Mouse (Mus musculus): ENCODE results near the gene Egln2. TPM values are rescaled to one million over a fixed set of nuclear protein-coding genes. Genes with fewer than 3 reads are reported as not detected.

The Egln2 gene
- polyA plus RNA-seq, 1 experiment: 120 TPM

DNA sequence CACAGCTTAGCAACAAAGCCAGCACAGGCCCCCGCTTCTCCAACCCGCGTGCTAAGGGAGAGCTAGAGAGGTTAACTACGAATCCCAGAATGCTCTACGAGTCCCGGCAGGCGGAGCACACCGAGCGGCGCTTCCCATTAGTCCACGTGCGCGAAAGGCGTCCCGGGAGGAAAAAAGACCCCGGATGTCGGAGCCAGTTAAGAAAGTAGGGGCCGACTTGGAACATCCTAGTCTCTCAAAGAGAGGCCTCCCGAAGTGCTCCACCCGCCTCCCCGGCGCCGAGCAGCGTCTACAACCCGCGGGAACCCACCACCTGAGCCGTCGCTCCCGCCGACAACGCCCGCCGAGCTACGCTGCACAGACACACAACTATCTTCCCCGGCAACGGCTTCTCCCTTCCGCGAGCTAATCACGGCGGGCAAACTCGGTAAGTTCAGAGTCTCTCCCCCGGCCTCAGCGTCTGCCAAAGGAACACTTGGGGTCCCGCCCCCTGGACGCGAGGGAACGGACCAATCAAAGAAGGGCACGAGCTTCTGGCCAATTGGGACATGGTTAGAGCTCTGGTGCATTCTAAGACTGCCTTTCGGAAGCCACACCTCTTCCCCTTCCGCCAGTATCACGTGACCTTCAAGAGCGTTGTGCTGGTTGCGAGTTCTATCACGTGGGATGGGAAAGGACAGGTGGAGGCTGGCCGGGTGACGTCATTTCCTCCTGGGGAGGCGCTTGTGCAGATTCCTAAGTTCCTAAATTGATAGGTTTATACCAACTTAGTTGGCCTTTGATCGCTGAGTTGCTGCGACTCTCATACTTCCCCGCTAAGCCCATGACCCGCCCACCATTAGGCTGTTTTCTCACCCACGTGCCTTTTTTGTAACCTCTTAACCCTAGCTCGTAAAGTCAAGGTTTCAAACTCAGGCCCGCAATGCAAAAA lies 29.3 kb upstream of the Egln2 start, which contains the start of the genes BC024978 and Snrpa:
Gene BC024978, plus strand, starts transcription at position 101 of the 931 bp plus-strand sequence.
Gene Snrpa, minus strand, starts transcription at position 591 of the 931 bp plus-strand sequence.
- peak; percentile 45; the same call in 1 of the 2 replicates for TF ChIP-seq POLR2A (IDR thresholded peaks at IDR 0.05; ENCODE audit: borderline replicate concordance, insufficient read depth, low read length)
- TF ChIP-seq CTCF (IDR thresholded peaks at IDR 0.05; ENCODE audit: borderline replicate concordance, insufficient read depth, low read depth, low read length): no peak
- no peaks in the 10 kb centered on the region for H3K27me3 ChIP-seq (ENCODE audit: control insufficient read depth, insufficient read depth, low read length)
- no peaks in the 10 kb centered on the region; the same call in 1 of the 2 replicates for H3K4me1 ChIP-seq (ENCODE audit: control insufficient read depth, insufficient read depth, low read length)
- peak; percentile 94 to 100 for DNase-seq
- peak within 1 kb of the TSS; percentile 85 for H3K27ac ChIP-seq (ENCODE audit: insufficient read depth, low read length)
- WGBS: 1% methylated on average over 64 of the region's 64 CpGs
- peak within 1 kb of the TSS; percentile 86 for H3K4me3 ChIP-seq (replicated peaks; ENCODE audit: insufficient read depth, low read depth, low read length)

DNA sequence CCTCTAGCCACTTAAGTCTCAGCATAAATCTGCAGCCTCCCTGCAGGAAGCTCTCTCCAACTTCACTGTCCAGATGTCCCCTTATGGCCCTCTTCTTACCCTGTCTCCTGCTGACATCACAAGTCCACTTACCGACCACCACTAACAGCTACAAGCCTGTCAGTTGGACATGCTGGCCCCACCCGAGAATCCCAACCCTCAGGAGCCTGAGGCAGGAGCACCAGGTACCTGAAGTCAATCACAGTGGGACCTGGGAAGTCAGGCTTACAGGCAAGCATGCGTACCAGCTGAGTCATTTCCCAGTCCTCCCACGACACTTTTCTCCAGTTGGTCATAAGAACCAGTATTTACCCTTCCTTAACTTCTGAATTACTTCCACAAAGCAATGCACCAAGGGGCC lies 27.1 kb upstream of the Egln2 start:
- no peak for TF ChIP-seq POLR2A (IDR thresholded peaks at IDR 0.05; ENCODE audit: borderline replicate concordance, insufficient read depth, low read length)
- TF ChIP-seq CTCF (IDR thresholded peaks at IDR 0.05; ENCODE audit: borderline replicate concordance, insufficient read depth, low read depth, low read length): no peak
- no peak for DNase-seq
- WGBS: 69% methylated on average over 4 of the region's 4 CpGs
- Histone ChIP-seq H3K4me1 (ENCODE audit: control insufficient read depth, insufficient read depth, low read length) (no peaks in the 10 kb centered on the region; the same call in 1 of the 2 replicates), H3K27me3 (ENCODE audit: control insufficient read depth, insufficient read depth, low read length) (no peaks in the 10 kb centered on the region), H3K27ac (ENCODE audit: insufficient read depth, low read length) (no peak overlapping the region), H3K4me3 (replicated peaks; ENCODE audit: insufficient read depth, low read depth, low read length) (no peak overlapping the region)

DNA sequence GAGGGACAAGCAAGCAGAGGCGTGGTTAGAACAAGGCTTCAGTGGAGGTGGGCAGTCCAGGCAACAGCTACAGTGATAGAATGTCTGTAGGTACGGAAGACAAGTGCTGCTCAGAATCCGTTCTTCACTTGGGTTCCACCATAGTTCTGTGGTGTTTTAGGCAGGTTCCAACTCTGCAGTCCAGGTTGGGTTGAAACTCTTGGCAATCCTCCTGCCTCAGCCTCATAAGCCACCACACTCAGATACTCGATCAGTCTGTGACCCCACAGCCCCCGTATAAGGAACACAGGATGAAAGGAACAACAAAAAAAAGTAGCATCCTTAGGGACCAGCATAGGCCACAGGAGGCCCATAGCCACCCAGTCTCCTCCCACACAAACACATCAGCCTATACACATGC lies 25.8 kb upstream of the Egln2 start:
- Histone ChIP-seq H3K4me1 (ENCODE audit: control insufficient read depth, insufficient read depth, low read length) (no peaks in the 10 kb centered on the region; the same call in 1 of the 2 replicates), H3K4me3 (replicated peaks; ENCODE audit: insufficient read depth, low read depth, low read length) (no peak overlapping the region), H3K27ac (ENCODE audit: insufficient read depth, low read length) (no peak overlapping the region), H3K27me3 (ENCODE audit: control insufficient read depth, insufficient read depth, low read length) (no peaks in the 10 kb centered on the region)
- WGBS: 92% methylated on average over 5 of the region's 5 CpGs
- no peak for DNase-seq
- TF ChIP-seq POLR2A (IDR thresholded peaks at IDR 0.05; ENCODE audit: borderline replicate concordance, insufficient read depth, low read length) (no peak), CTCF (IDR thresholded peaks at IDR 0.05; ENCODE audit: borderline replicate concordance, insufficient read depth, low read depth, low read length) (no peak)

DNA sequence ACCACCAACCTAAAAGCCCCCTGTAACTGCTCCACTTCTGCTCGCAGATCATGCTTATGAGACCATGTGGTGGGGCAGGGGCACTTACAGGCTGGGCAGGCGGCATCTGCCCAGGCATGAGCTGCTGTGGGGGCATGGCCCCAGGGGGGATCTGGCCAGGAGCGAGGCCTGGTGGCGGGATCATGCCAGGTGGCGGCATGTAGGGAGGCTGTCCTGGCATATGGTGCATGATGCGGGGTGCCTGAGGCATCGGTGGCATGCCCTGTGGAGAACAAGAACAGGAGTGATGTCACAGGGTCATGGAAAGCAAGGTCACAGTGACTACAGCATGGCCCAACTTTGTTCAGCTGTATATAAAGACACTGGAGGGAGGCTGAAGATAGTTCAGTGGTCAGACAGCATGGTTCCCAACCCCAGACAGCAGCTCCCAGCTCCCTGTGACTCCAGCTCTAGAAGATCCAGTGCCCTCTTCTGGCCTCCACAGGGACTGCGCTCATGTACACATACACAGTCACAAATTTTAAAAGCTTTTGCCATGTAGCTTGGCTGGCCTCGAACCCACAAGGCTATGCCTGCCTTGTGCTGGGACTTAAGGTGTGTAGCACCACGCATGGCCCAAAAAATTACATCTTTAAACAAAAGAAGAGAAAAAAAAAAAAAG lies 22.8 kb upstream of the Egln2 start:
- Histone ChIP-seq H3K4me1 (ENCODE audit: control insufficient read depth, insufficient read depth, low read length) (no peaks in the 10 kb centered on the region), H3K4me3 (replicated peaks; ENCODE audit: insufficient read depth, low read depth, low read length) (no peak overlapping the region), H3K27ac (ENCODE audit: insufficient read depth, low read length) (no peak overlapping the region), H3K27me3 (ENCODE audit: control insufficient read depth, insufficient read depth, low read length) (no peaks in the 10 kb centered on the region)
- DNase-seq: no peak
- WGBS: 44% methylated on average over 10 of the region's 10 CpGs
- TF ChIP-seq POLR2A (IDR thresholded peaks at IDR 0.05; ENCODE audit: borderline replicate concordance, insufficient read depth, low read length) (no peak), CTCF (IDR thresholded peaks at IDR 0.05; ENCODE audit: borderline replicate concordance, insufficient read depth, low read depth, low read length) (peak; percentile 21; the same call in 1 of the 2 replicates)

DNA sequence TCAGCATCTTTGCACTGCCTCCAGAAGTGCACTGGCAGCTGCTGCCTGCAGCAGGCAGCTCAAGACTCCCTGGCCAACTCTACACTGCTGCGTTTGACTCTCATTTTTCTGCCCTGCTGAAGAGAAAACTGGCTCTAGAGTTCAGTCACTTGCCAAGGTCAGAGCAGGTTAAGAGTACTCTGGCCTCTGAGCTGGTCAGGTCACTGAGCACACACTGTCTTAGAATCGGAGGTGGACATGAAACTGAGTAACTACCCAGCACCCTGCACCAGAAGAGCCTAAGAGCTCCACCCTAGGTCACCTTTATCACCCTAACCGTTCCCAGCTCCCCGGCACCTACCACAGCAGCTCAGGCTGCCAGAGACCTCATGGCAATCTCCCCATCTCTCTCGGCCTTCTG lies 19.4 kb upstream of the Egln2 start:
- H3K27me3 ChIP-seq (ENCODE audit: control insufficient read depth, insufficient read depth, low read length): no peaks in the 10 kb centered on the region
- no peak overlapping the region for H3K27ac ChIP-seq (ENCODE audit: insufficient read depth, low read length)
- no peak overlapping the region for H3K4me3 ChIP-seq (replicated peaks; ENCODE audit: insufficient read depth, low read depth, low read length)
- TF ChIP-seq POLR2A (IDR thresholded peaks at IDR 0.05; ENCODE audit: borderline replicate concordance, insufficient read depth, low read length) (no peak), CTCF (IDR thresholded peaks at IDR 0.05; ENCODE audit: borderline replicate concordance, insufficient read depth, low read depth, low read length) (no peak)
- no peak for DNase-seq
- WGBS: 81% methylated on average over 5 of the region's 5 CpGs
- no peaks in the 10 kb centered on the region for H3K4me1 ChIP-seq (ENCODE audit: control insufficient read depth, insufficient read depth, low read length)

DNA sequence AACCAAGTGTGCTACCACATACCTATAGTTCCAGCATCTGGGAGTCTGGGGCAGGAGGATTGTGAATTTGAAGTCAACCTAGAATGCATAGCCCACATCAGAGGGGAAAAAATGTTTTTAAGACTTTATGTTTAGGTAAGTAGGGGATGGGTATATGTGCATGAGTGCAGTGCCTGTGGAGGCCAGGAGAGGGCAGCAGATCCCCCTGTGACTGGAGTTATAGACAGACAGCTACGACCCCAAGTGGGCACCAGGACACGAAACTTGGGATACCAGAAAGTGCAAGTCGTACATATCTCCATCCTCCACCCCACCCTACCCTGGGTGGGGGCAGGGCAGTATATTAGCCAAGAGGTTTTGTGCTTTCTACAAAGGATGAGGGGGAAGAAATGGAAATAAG lies 18.4 kb upstream of the Egln2 start:
- 46% methylated on average over 3 of the region's 3 CpGs for WGBS
- H3K4me3 ChIP-seq (replicated peaks; ENCODE audit: insufficient read depth, low read depth, low read length): no peak overlapping the region

DNA sequence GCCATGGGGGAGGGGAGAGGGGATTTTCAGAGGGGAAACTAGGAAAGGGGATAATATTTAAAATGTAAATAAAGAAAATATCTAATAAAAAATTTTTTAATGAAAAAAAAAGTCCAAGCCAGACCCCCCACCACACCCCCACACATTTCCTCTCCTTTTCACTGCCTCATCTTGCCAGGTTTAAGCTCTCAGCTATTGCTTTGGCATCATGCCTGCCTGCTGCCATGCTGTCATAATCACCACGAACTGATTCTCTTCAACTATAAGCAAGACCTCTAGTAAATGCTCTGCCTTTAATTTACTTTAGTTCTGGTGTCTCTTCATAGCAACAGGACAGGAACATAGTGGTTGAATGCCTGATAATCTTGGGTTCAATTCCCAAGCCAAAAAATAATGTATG lies 15.9 kb upstream of the Egln2 start:
- H3K27ac ChIP-seq (ENCODE audit: insufficient read depth, low read length): no peak overlapping the region
- H3K27me3 ChIP-seq (ENCODE audit: control insufficient read depth, insufficient read depth, low read length): no peaks in the 10 kb centered on the region
- 7% methylated on average over 1 of the region's 1 CpGs for WGBS
- TF ChIP-seq POLR2A (IDR thresholded peaks at IDR 0.05; ENCODE audit: borderline replicate concordance, insufficient read depth, low read length) (no peak), CTCF (IDR thresholded peaks at IDR 0.05; ENCODE audit: borderline replicate concordance, insufficient read depth, low read depth, low read length) (no peak)
- no peak for DNase-seq
- H3K4me1 ChIP-seq (ENCODE audit: control insufficient read depth, insufficient read depth, low read length): no peaks in the 10 kb centered on the region
- H3K4me3 ChIP-seq (replicated peaks; ENCODE audit: insufficient read depth, low read depth, low read length): no peak overlapping the region

More for the DNA sequence above, 18.4 kb upstream of the Egln2 start:
- no peaks in the 10 kb centered on the region for H3K4me1 ChIP-seq (ENCODE audit: control insufficient read depth, insufficient read depth, low read length)
- no peak overlapping the region for H3K27ac ChIP-seq (ENCODE audit: insufficient read depth, low read length)
- no peaks in the 10 kb centered on the region for H3K27me3 ChIP-seq (ENCODE audit: control insufficient read depth, insufficient read depth, low read length)
- TF ChIP-seq POLR2A (IDR thresholded peaks at IDR 0.05; ENCODE audit: borderline replicate concordance, insufficient read depth, low read length) (no peak), CTCF (IDR thresholded peaks at IDR 0.05; ENCODE audit: borderline replicate concordance, insufficient read depth, low read depth, low read length) (peak; percentile 71)
- no peak for DNase-seq

All from cerebellum, adult 2 months (tissue).